Mouse (Mus musculus): Measurements from ENCODE around the gene Gfod1.

Gene Gfod1

GRCm38 (mm10) chr13:43304018-43304431, at the start of gene Gfod1:
Gene Gfod1, minus strand, starts transcription at chr13:43304172.
- peak; percentile 91 to 93 for DNase-seq (ENCODE audit: low spot score in 2 of 2)

- no peak for DNase-seq (ENCODE audit: low spot score in 2 of 2)
These were observed 49.4 kb upstream of the Gfod1 start for GRCm38 (mm10) chr13:43353356-43353755.

- DNase-seq (ENCODE audit: low spot score in 2 of 2): no peak
These were observed 46.7 kb upstream of the Gfod1 start for GRCm38 (mm10) chr13:43350489-43351169.

- DNase-seq (ENCODE audit: low spot score in 2 of 2): no peak
These were observed 45.4 kb upstream of the Gfod1 start for GRCm38 (mm10) chr13:43349376-43349775.

- DNase-seq (ENCODE audit: low spot score in 2 of 2): no peak
These were observed 42.9 kb upstream of the Gfod1 start for GRCm38 (mm10) chr13:43346825-43347224.

GRCm38 (mm10) chr13:43338632-43339031, 34.7 kb upstream of the Gfod1 start:
- DNase-seq (ENCODE audit: low spot score in 2 of 2): peak in 1 of 2 experiments; percentile 11

- no peak for DNase-seq (ENCODE audit: low spot score in 2 of 2)
These were observed 34.0 kb upstream of the Gfod1 start for GRCm38 (mm10) chr13:43338001-43338400.

GRCm38 (mm10) chr13:43336425-43337221, 32.7 kb upstream of the Gfod1 start:
- DNase-seq (ENCODE audit: low spot score in 2 of 2): no peak

GRCm38 (mm10) chr13:43332591-43332990, 28.6 kb upstream of the Gfod1 start:
- DNase-seq (ENCODE audit: low spot score in 2 of 2): no peak

GRCm38 (mm10) chr13:43331721-43332444, 27.9 kb upstream of the Gfod1 start:
- DNase-seq (ENCODE audit: low spot score in 2 of 2): no peak

- DNase-seq (ENCODE audit: low spot score in 2 of 2): no peak
These were observed 21.5 kb upstream of the Gfod1 start for GRCm38 (mm10) chr13:43325427-43325826.

- DNase-seq (ENCODE audit: low spot score in 2 of 2): no peak
These were observed 17.5 kb upstream of the Gfod1 start for GRCm38 (mm10) chr13:43321492-43321891.

- DNase-seq (ENCODE audit: low spot score in 2 of 2): no peak
These were observed 15.4 kb upstream of the Gfod1 start for GRCm38 (mm10) chr13:43319396-43319795.

- no peak for DNase-seq (ENCODE audit: low spot score in 2 of 2)
These were observed 13.4 kb upstream of the Gfod1 start for GRCm38 (mm10) chr13:43317411-43317810.

- DNase-seq (ENCODE audit: low spot score in 2 of 2): no peak
These were observed 1.4 kb upstream of the Gfod1 start for GRCm38 (mm10) chr13:43305181-43305924.

GRCm38 (mm10) chr13:43304700-43305099, 728 bp upstream of the Gfod1 start:
- peak in 1 of 2 experiments; percentile 43 for DNase-seq (ENCODE audit: low spot score in 2 of 2)

- DNase-seq (ENCODE audit: low spot score in 2 of 2): peak in 1 of 2 experiments; percentile 41
These were observed 609 bp downstream of the Gfod1 start for GRCm38 (mm10) chr13:43303161-43303965.

GRCm38 (mm10) chr13:43302651-43303160, 1.3 kb downstream of the Gfod1 start:
- no peak for DNase-seq (ENCODE audit: low spot score in 2 of 2)

GRCm38 (mm10) chr13:43302239-43302638, 1.7 kb downstream of the Gfod1 start:
- DNase-seq (ENCODE audit: low spot score in 2 of 2): no peak

GRCm38 (mm10) chr13:43300906-43301305, 3.1 kb downstream of the Gfod1 start:
- DNase-seq (ENCODE audit: low spot score in 2 of 2): no peak

- DNase-seq (ENCODE audit: low spot score in 2 of 2): no peak
These were observed 3.6 kb downstream of the Gfod1 start for GRCm38 (mm10) chr13:43300366-43300765.
